Mouse (Mus musculus): Measurements from ENCODE around the gene Arhgap24.

DNA sequence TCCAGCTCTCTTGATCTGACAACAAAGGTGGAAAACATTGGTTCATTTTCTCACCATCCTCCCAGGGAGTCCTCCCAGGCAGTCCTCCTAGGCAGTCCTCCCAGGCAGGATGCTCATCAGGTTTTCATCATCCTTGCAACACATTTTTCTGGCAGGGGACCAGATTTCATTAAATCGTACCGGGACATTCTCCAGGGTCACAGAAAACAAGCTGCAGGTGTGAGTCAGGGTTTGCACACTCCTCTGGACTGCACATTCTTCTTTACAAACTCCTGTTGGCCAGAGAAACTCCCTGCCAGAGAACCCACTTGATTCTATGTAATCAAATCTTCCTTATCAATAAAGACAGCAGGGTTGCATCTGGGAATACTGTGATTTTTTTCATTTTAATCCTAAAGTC, 25.9 kb upstream of the Arhgap24 start:
- no peak for TF ChIP-seq CTCF (conservative IDR thresholded peaks at IDR 0.05; ENCODE audit: insufficient read depth, insufficient read length, low read depth, low read length)
- TF ChIP-seq POLR2A (IDR thresholded peaks at IDR 0.05; ENCODE audit: low read depth, low read length): no peak

Measured in kidney, adult 2 months (tissue).